In genomic region chr19:42129509-42130293, GRCm38 (mm10) we compare ENCODE assay signal across 8 mouse cellular contexts. TPM values are rescaled to one million over a fixed set of nuclear protein-coding genes. Genes with fewer than 3 reads are reported as not detected.
DNase-seq lines count a peak whose midpoint lies in the region; ATAC-seq and TF ChIP-seq lines count a peak whose summit lies in the region.

No protein-coding gene starts in this region.

- TF ChIP-seq CTCF in forebrain, postnatal 0 days (IDR thresholded peaks at IDR 0.05; ENCODE audit: low read depth), result no peak
- no peak for TF ChIP-seq CTCF in liver, postnatal 0 days (IDR thresholded peaks at IDR 0.05; ENCODE audit: low read depth)

- DNase-seq in kidney, adult 11 months, result peak; percentile 31
- no peak for DNase-seq in kidney, postnatal 36 days
- DNase-seq in T-cell, adult 2 months (ENCODE audit: low spot score), result peak; percentile 43
- no peak for DNase-seq in forebrain, postnatal 0 days
- no peak for DNase-seq in liver, postnatal 0 days
- DNase-seq in telencephalon, adult 2 months (ENCODE audit: low read depth, low spot score), result peak; percentile 55
- DNase-seq in adrenal gland, postnatal 10 days, result no peak
- DNase-seq in cerebellum, adult 11 months, result no peak

- peak overlapping the region; percentile 98 for H3K4me2 ChIP-seq in forebrain, postnatal 0 days (ENCODE audit: low read depth)
- H3K4me2 ChIP-seq in liver, postnatal 0 days (ENCODE audit: low read depth, low read length), result peak overlapping the region; percentile 98

- H3K9me3 ChIP-seq in forebrain, postnatal 0 days (ENCODE audit: low read length), result no peaks in the 10 kb centered on the region
- no peaks in the 10 kb centered on the region for H3K9me3 ChIP-seq in liver, postnatal 0 days (ENCODE audit: low read length)

- peak overlapping the region; percentile 22 for H3K27ac ChIP-seq in forebrain, postnatal 0 days (ENCODE audit: low read depth, low read length)
- H3K27ac ChIP-seq in liver, postnatal 0 days (ENCODE audit: low read depth), result peak overlapping the region; percentile 46

- H3K4me1 ChIP-seq in forebrain, postnatal 0 days (ENCODE audit: insufficient read depth), result peaks cover 7% of the 10 kb centered on the region
- H3K4me1 ChIP-seq in liver, postnatal 0 days (ENCODE audit: insufficient read depth), result peaks cover 25% of the 10 kb centered on the region

- no peak for TF ChIP-seq EP300 in liver, postnatal 0 days (IDR thresholded peaks at IDR 0.05; ENCODE audit: low read depth)

- ATAC-seq in forebrain, postnatal 0 days, result peak; percentile 12
- ATAC-seq in liver, postnatal 0 days, result no peak

- no peaks in the 10 kb centered on the region; the same call in 1 of the 2 replicates for H3K36me3 ChIP-seq in forebrain, postnatal 0 days (ENCODE audit: insufficient read depth)
- no peaks in the 10 kb centered on the region for H3K36me3 ChIP-seq in liver, postnatal 0 days (replicated peaks; ENCODE audit: insufficient read depth, low read length)

- no peaks in the 10 kb centered on the region for H3K27me3 ChIP-seq in forebrain, postnatal 0 days (ENCODE audit: insufficient read depth, low read length)
- no peaks in the 10 kb centered on the region for H3K27me3 ChIP-seq in liver, postnatal 0 days (ENCODE audit: insufficient read depth, low read length)

- WGBS in forebrain, postnatal 0 days, result 11% methylated on average over 14 of the region's 14 CpGs
- WGBS in liver, postnatal 0 days (ENCODE audit: insufficient replicate concordance), result 37% methylated on average over 14 of the region's 14 CpGs

- peak overlapping the region; percentile 52 for H3K4me3 ChIP-seq in forebrain, postnatal 0 days (ENCODE audit: low read depth, low read length)
- peak overlapping the region; percentile 65; the same call in 1 of the 2 replicates for H3K4me3 ChIP-seq in liver, postnatal 0 days (ENCODE audit: low read depth, low read length)

- peak overlapping the region; percentile 62 for H3K9ac ChIP-seq in forebrain, postnatal 0 days
- H3K9ac ChIP-seq in liver, postnatal 0 days (replicated peaks), result no peak overlapping the region

RNA-seq across cellular contexts. Expression of gene Avpi1, which starts 0.8 kb away (rescaled TPM):
- total RNA-seq in forebrain, postnatal 0 days (2014; rRNA removed), result 9.5 and 17.5 TPM in 2 replicates
- 14.3 and 15.4 TPM in 2 replicates for polyA plus RNA-seq in forebrain, postnatal 0 days (2015; fragmentation: Nextera tagmentation; extraction: Ambion mirVana)
- 50.0 and 58.5 TPM in 2 replicates for polyA plus RNA-seq in liver, postnatal 0 days (2015; fragmentation: Nextera tagmentation; extraction: Ambion mirVana)
- total RNA-seq in adrenal gland, postnatal 10 days (2021), result 10 to 100 TPM; 15.9 to 33.2 TPM

RNA-seq across cellular contexts. Expression of gene Marveld1, which starts 17.5 kb away (rescaled TPM):
- 8.2 and 11.9 TPM in 2 replicates for total RNA-seq in forebrain, postnatal 0 days (2014; rRNA removed)
- 2.9 and 4.3 TPM in 2 replicates for polyA plus RNA-seq in forebrain, postnatal 0 days (2015; fragmentation: Nextera tagmentation; extraction: Ambion mirVana)
- polyA plus RNA-seq in liver, postnatal 0 days (2015; fragmentation: Nextera tagmentation; extraction: Ambion mirVana), result 4.7 and 6.6 TPM in 2 replicates
- 10 to 100 TPM; 42.0 to 46.4 TPM for total RNA-seq in adrenal gland, postnatal 10 days (2021)

RNA-seq across cellular contexts. Expression of gene Zfyve27, which starts 34.0 kb away (rescaled TPM):
- 70.8 and 94.4 TPM in 2 replicates for total RNA-seq in forebrain, postnatal 0 days (2014; rRNA removed)
- polyA plus RNA-seq in forebrain, postnatal 0 days (2015; fragmentation: Nextera tagmentation; extraction: Ambion mirVana), result 32.4 and 44.1 TPM in 2 replicates
- polyA plus RNA-seq in liver, postnatal 0 days (2015; fragmentation: Nextera tagmentation; extraction: Ambion mirVana), result 8.0 and 8.5 TPM in 2 replicates
- 10 to 100 TPM; 36.9 to 52.9 TPM for total RNA-seq in adrenal gland, postnatal 10 days (2021)

RNA-seq across cellular contexts. Expression of gene Pi4k2a, which starts 39.4 kb away (rescaled TPM):
- 13.7 and 16.3 TPM in 2 replicates for total RNA-seq in forebrain, postnatal 0 days (2014; rRNA removed)
- 29.7 and 34.1 TPM in 2 replicates for polyA plus RNA-seq in forebrain, postnatal 0 days (2015; fragmentation: Nextera tagmentation; extraction: Ambion mirVana)
- polyA plus RNA-seq in liver, postnatal 0 days (2015; fragmentation: Nextera tagmentation; extraction: Ambion mirVana), result 16.1 and 18.3 TPM in 2 replicates
- 10 to 100 TPM; 37.0 to 41.3 TPM for total RNA-seq in adrenal gland, postnatal 10 days (2021)

RNA-seq across cellular contexts. Expression of gene Morn4, which starts 43.5 kb away (rescaled TPM):
- 55.9 and 57.0 TPM in 2 replicates for total RNA-seq in forebrain, postnatal 0 days (2014; rRNA removed)
- 150 and 167 TPM in 2 replicates for polyA plus RNA-seq in forebrain, postnatal 0 days (2015; fragmentation: Nextera tagmentation; extraction: Ambion mirVana)
- polyA plus RNA-seq in liver, postnatal 0 days (2015; fragmentation: Nextera tagmentation; extraction: Ambion mirVana), result 0.54 and 0.63 TPM in 2 replicates
- total RNA-seq in adrenal gland, postnatal 10 days (2021), result 1 to 10 TPM; 6.5 to 9.7 TPM

Comparison
In these comparisons a context has a peak if more than half of its experiments do, and no peak if none do; other contexts are left out.
1. DNase-seq: peak in kidney, adult 11 months (single experiment), T-cell, adult 2 months (single experiment) and telencephalon, adult 2 months (single experiment); none in kidney, postnatal 36 days (0 of 2), forebrain, postnatal 0 days (single experiment), liver, postnatal 0 days (single experiment), adrenal gland, postnatal 10 days (single experiment) and cerebellum, adult 11 months (single experiment).